Mouse (Mus musculus) ES-E14 (cell line): ENCODE measurements around the gene Slx4. TPM values are rescaled to one million over a fixed set of nuclear protein-coding genes. Genes with fewer than 3 reads are reported as not detected.
A peak's percentile ranks its signal among the peaks of the same experiment; 100 is the strongest.

ENCODE experiments used
- DNase-seq: peaks from one replicate; pipeline ENCODE4 v3.0.0-alpha.2; 2013; ENCODE audit warnings: low read depth, low spot score
- H3K27ac ChIP-seq: 2 replicates; pipeline ENCODE4 v1.5.1; 2012; ENCODE audit warnings: low read depth, mild to moderate bottlenecking, low read length, moderate library complexity, mixed read lengths; ENCODE audit not compliant: poor library complexity, insufficient read depth, severe bottlenecking
- H3K36me3 ChIP-seq: 2 replicates; pipeline ENCODE4 v1.6.1; 2012; ENCODE audit warnings: mild to moderate bottlenecking, low read length, moderate library complexity, mixed read lengths; ENCODE audit not compliant: control insufficient read depth, poor library complexity, insufficient read depth, severe bottlenecking
- H3K4me1 ChIP-seq, 2 experiments: fragments of 150-350 bp in 1 of 2; sonication (generic) in 1 of 2; 2 replicates each; pipeline ENCODE4 v1.6.1; 2012; ENCODE audit warnings: low read length in 2 of 2, mild to moderate bottlenecking in 1 of 2, mixed read lengths in 1 of 2; ENCODE audit not compliant: control insufficient read depth in 2 of 2, insufficient read depth in 2 of 2, poor library complexity in 1 of 2
- H3K4me3 ChIP-seq, 2 experiments: fragments of 150-350 bp in 1 of 2; sonication (generic) in 1 of 2; 2 replicates each; pipeline ENCODE4 v1.5.1; 2012; ENCODE audit warnings: low read length in 2 of 2, low read depth in 1 of 2, mild to moderate bottlenecking in 1 of 2, mixed read lengths in 1 of 2; ENCODE audit not compliant: insufficient read depth in 1 of 2, poor library complexity in 1 of 2, severe bottlenecking in 1 of 2
- H3K9ac ChIP-seq: 2 replicates; pipeline ENCODE4 v1.6.1; 2012; ENCODE audit warnings: low read depth, mild to moderate bottlenecking, low read length, mixed read lengths; ENCODE audit not compliant: poor library complexity, insufficient read depth, severe bottlenecking
- H3K9me3 ChIP-seq: fragments of 150-350 bp; sonication (generic); 2 replicates; pipeline ENCODE4 v1.6.1; 2012; ENCODE audit warnings: low read depth, mild to moderate bottlenecking, low read length; ENCODE audit not compliant: control insufficient read depth, insufficient read depth
- CHD2 ChIP-seq: IDR thresholded peaks from 2 replicates; pipeline ENCODE4 v1.6.1; 2014; ENCODE audit warnings: mild to moderate bottlenecking, low read depth, low read length, inconsistent platforms
- HCFC1 ChIP-seq: IDR thresholded peaks from 2 replicates; pipeline ENCODE4 v1.6.1; 2012; ENCODE audit warnings: low read length, inconsistent platforms, borderline replicate concordance; ENCODE audit not compliant: insufficient read depth
- MAFK ChIP-seq: IDR thresholded peaks from 2 replicates; pipeline ENCODE4 v1.6.1; 2014; ENCODE audit warnings: mild to moderate bottlenecking, low read depth, low read length, inconsistent platforms; ENCODE audit not compliant: insufficient read depth
- ZC3H11A ChIP-seq: IDR thresholded peaks from 2 replicates; pipeline ENCODE4 v1.6.1; 2012; ENCODE audit warnings: low read depth, mild to moderate bottlenecking, inconsistent platforms, low read length, borderline replicate concordance
- ZNF384 ChIP-seq: IDR thresholded peaks from 2 replicates; pipeline ENCODE4 v1.6.1; 2012; ENCODE audit warnings: low read depth, low read length, inconsistent platforms
- in situ Hi-C, 2 experiments: fragments of 600-800 bp; cut with MboI; formaldehyde crosslinking; loops; one replicate each; pipeline ENCODE4 v1.15.1; 2025; ENCODE audit warnings: low sequenced_read_pairs in 2 of 2, inconsistent platforms in 1 of 2; ENCODE audit not compliant: unreplicated experiment in 2 of 2
- total RNA-seq: library from RNA; depleted of rRNA; stranded (reverse); fragments of 300-350 nt; gene quantifications from 2 replicates; pipeline ENCODE4 v1.2.3, GENCODE M21; 2012; rRNA removed

The Slx4 gene
- total RNA-seq, result 36.9 and 40.5 TPM in 2 replicates

- Histone ChIP-seq H3K9me3 (no peaks in the 10 kb centered on the region), H3K36me3 (peaks cover 12% of the 10 kb centered on the region), H3K9ac (peak within 1 kb of the TSS; percentile 88), H3K4me1 (peaks cover 3 to 5% of the 10 kb centered on the region in 2 experiments; a peak in 3 of 4 replicates), H3K4me3 (peak within 1 kb of the TSS; percentile 78 to 84), H3K27ac (peak within 1 kb of the TSS; percentile 50)
- DNase-seq, result peak; percentile 95
- TF ChIP-seq ZNF384 (no peak), HCFC1 (peak; percentile 78)
- in situ Hi-C loops, result no loop called here
These were observed at the start of gene Slx4 for GRCm38 (mm10) chr16:4003489-4004398. Gene Slx4 (minus strand): TSS chr16:4003770.

GRCm38 (mm10) chr16:4052601-4053000, 49.0 kb upstream of the Slx4 start:
- peaks cover 66% of the 10 kb centered on the region for H3K36me3 ChIP-seq
- no peak for DNase-seq
- in situ Hi-C loops, result no loop called here
- no peak overlapping the region for H3K4me3 ChIP-seq
- no peaks in the 10 kb centered on the region for H3K9me3 ChIP-seq
- H3K27ac ChIP-seq, result no peak overlapping the region
- no peak overlapping the region for H3K9ac ChIP-seq
- no peaks in the 10 kb centered on the region for H3K4me1 ChIP-seq
- TF ChIP-seq ZC3H11A (no peak), HCFC1 (no peak), CHD2 (no peak), ZNF384 (no peak), MAFK (no peak)

- in situ Hi-C loops, result no loop called here
- Histone ChIP-seq H3K36me3 (peaks cover 56% of the 10 kb centered on the region), H3K9me3 (no peaks in the 10 kb centered on the region), H3K9ac (no peak overlapping the region), H3K4me3 (no peak overlapping the region), H3K27ac (no peak overlapping the region), H3K4me1 (no peaks in the 10 kb centered on the region)
- no peak for DNase-seq
- no peak for TF ChIP-seq ZNF384
- TF ChIP-seq CHD2, result no peak
- no peak for TF ChIP-seq HCFC1
- no peak for TF ChIP-seq MAFK
- TF ChIP-seq ZC3H11A, result no peak
These were observed 42.0 kb upstream of the Slx4 start for GRCm38 (mm10) chr16:4045524-4045923.

GRCm38 (mm10) chr16:4044093-4044492, 40.5 kb upstream of the Slx4 start:
- no peaks in the 10 kb centered on the region for H3K9me3 ChIP-seq
- no peak overlapping the region for H3K9ac ChIP-seq
- in situ Hi-C loops, result no loop called here
- no peak overlapping the region for H3K4me3 ChIP-seq
- TF ChIP-seq ZC3H11A, result no peak
- no peak overlapping the region for H3K27ac ChIP-seq
- no peak for DNase-seq
- H3K36me3 ChIP-seq, result peaks cover 63% of the 10 kb centered on the region
- no peaks in the 10 kb centered on the region for H3K4me1 ChIP-seq

- no peak overlapping the region for H3K9ac ChIP-seq
- no peak overlapping the region for H3K4me3 ChIP-seq
- H3K36me3 ChIP-seq, result peaks cover 68% of the 10 kb centered on the region
- no peak for TF ChIP-seq ZNF384
- no peak for TF ChIP-seq MAFK
- TF ChIP-seq CHD2, result no peak
- TF ChIP-seq HCFC1, result no peak
- no peak for TF ChIP-seq ZC3H11A
- no peak overlapping the region for H3K27ac ChIP-seq
- in situ Hi-C loops, result no loop called here
- no peaks in the 10 kb centered on the region for H3K9me3 ChIP-seq
- DNase-seq, result no peak
- H3K4me1 ChIP-seq, result peaks cover 0 to 4% of the 10 kb centered on the region in 2 experiments; a peak in 1 of 4 replicates
These were observed 38.1 kb upstream of the Slx4 start for GRCm38 (mm10) chr16:4041646-4042045.
